Mouse (Mus musculus): ENCODE measurements around the gene Nup155. TPM values are rescaled to one million over a fixed set of nuclear protein-coding genes. Genes with fewer than 3 reads are reported as not detected.

Nup155 gene
- polyA plus RNA-seq, 1 experiment, result not detected

- TF ChIP-seq POLR2A (IDR thresholded peaks at IDR 0.05; ENCODE audit: insufficient read depth, low read depth, low read length), result peak; percentile 95
- no peak for TF ChIP-seq CTCF (IDR thresholded peaks at IDR 0.05; ENCODE audit: insufficient read depth, low read depth, low read length)
- 1% methylated on average over 47 of the region's 47 CpGs for WGBS
- Histone ChIP-seq H3K4me1 (ENCODE audit: control insufficient read depth, insufficient read depth, low read length) (peaks cover 3% of the 10 kb centered on the region; the same call in 1 of the 2 replicates), H3K4me3 (ENCODE audit: insufficient read depth, low read depth, low read length) (peak within 1 kb of the TSS; percentile 80), H3K27ac (ENCODE audit: insufficient read depth, low read depth, low read length) (peak within 1 kb of the TSS; percentile 79)
Observed at GRCm38 (mm10) chr15:8168591-8169265, 59.7 kb downstream of the Nup155 start, which contains the start of gene Cplane1. TSS of gene Cplane1 (plus strand) at chr15:8169106.

- Histone ChIP-seq H3K27ac (ENCODE audit: insufficient read depth, low read depth, low read length) (peak overlapping the region; percentile 79), H3K4me3 (ENCODE audit: insufficient read depth, low read depth, low read length) (peak overlapping the region; percentile 80), H3K4me1 (ENCODE audit: control insufficient read depth, insufficient read depth, low read length) (peaks cover 3% of the 10 kb centered on the region; the same call in 1 of the 2 replicates)
- 0% methylated on average over 25 of the region's 25 CpGs for WGBS
- TF ChIP-seq CTCF (IDR thresholded peaks at IDR 0.05; ENCODE audit: insufficient read depth, low read depth, low read length), result no peak
- no peak for TF ChIP-seq POLR2A (IDR thresholded peaks at IDR 0.05; ENCODE audit: insufficient read depth, low read depth, low read length)
Observed at GRCm38 (mm10) chr15:8169266-8169746, 60.2 kb downstream of the Nup155 start.

DNA sequence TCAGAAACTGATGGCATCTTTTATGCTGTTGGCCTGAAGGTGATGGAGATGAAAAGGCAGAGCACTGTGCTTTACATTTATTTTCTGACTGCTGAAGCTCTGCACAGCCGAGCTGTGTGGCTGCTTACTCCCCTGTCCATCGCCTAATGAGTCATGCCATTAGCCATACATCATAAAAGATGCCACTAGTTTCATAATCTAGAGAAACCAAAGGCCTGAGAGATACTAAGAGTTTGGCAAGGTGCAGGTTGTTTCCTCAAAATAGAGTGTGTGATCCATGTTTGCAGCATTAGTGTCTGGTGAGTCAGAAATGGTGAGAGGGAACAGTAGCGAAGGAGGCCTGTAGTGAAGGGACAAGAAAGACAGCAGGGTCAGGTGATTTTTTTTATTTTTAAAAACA, 80.5 kb downstream of the Nup155 start:
- Histone ChIP-seq H3K4me3 (ENCODE audit: insufficient read depth, low read depth, low read length) (no peak overlapping the region), H3K4me1 (ENCODE audit: control insufficient read depth, insufficient read depth, low read length) (no peaks in the 10 kb centered on the region), H3K27ac (ENCODE audit: insufficient read depth, low read depth, low read length) (no peak overlapping the region)
- TF ChIP-seq CTCF (IDR thresholded peaks at IDR 0.05; ENCODE audit: insufficient read depth, low read depth, low read length), result no peak
- no peak for TF ChIP-seq POLR2A (IDR thresholded peaks at IDR 0.05; ENCODE audit: insufficient read depth, low read depth, low read length)
- WGBS, result 93% methylated on average over 3 of the region's 3 CpGs

DNA sequence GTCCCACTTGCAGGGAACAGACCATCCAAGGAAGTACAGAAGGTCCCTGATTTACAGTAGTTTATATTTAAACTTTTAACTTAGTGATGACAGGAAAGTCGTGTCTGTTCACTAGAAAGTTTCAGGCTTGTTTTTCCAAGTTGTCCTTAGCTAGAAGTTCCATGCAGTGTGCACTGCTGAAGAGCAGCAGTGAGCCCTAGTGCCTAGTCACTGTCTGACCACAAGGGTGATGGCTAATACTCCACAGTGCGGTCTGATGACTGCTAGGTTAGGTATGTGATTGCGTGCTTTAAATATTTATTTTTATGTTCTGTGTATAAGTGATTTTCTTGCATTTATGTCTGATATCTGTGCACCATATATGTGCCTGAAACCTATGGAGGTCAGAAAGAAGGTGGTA, 81.4 kb downstream of the Nup155 start:
- no peak for TF ChIP-seq POLR2A (IDR thresholded peaks at IDR 0.05; ENCODE audit: insufficient read depth, low read depth, low read length)
- TF ChIP-seq CTCF (IDR thresholded peaks at IDR 0.05; ENCODE audit: insufficient read depth, low read depth, low read length), result no peak
- Histone ChIP-seq H3K27ac (ENCODE audit: insufficient read depth, low read depth, low read length) (no peak overlapping the region), H3K4me3 (ENCODE audit: insufficient read depth, low read depth, low read length) (no peak overlapping the region), H3K4me1 (ENCODE audit: control insufficient read depth, insufficient read depth, low read length) (no peaks in the 10 kb centered on the region)
- 94% methylated on average over 3 of the region's 3 CpGs for WGBS

DNA sequence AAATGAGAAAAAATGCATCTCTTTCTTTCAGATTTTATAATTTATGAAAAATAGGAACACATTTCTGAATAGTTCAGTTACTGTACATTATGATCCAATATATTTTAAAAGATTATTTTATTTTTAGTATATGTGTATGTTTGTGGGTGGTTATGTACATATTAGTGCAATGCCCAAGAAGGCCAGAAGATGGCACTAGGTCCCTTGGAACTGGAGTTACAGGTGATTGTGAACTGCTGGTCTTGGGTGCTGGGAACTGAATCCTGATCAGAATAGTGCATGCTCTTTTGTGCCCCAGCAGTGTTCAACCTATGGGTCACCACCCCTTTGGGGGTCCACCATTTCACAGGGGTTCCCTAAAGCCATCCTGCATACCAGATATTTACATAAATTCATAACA, 91.2 kb downstream of the Nup155 start:
- Histone ChIP-seq H3K4me1 (ENCODE audit: control insufficient read depth, insufficient read depth, low read length) (no peaks in the 10 kb centered on the region), H3K27ac (ENCODE audit: insufficient read depth, low read depth, low read length) (no peak overlapping the region), H3K4me3 (ENCODE audit: insufficient read depth, low read depth, low read length) (no peak overlapping the region)
- TF ChIP-seq POLR2A (IDR thresholded peaks at IDR 0.05; ENCODE audit: insufficient read depth, low read depth, low read length) (no peak), CTCF (IDR thresholded peaks at IDR 0.05; ENCODE audit: insufficient read depth, low read depth, low read length) (no peak)

DNA sequence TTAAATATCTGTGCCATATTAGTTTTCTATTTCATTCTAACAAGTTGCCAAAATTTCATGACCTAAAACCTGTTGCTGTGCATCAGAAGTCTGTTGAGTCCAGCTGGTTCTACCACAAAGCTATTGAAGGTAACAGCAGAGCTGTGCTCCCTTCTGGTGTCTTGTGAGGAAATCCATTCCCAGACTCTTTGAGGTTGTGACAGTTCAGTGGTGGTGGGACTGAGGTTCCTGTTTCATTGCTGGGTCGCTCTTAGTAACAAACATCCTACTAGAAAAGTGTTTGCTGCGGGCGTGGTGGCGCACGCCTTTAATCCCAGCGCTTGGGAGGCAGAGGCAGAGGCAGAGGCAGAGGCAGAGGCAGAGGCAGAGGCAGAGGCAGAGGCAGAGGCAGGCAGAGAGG, 99.3 kb downstream of the Nup155 start:
- WGBS, result 91% methylated on average over 6 of the region's 6 CpGs
- H3K4me3 ChIP-seq (ENCODE audit: insufficient read depth, low read depth, low read length), result no peak overlapping the region
- H3K4me1 ChIP-seq (ENCODE audit: control insufficient read depth, insufficient read depth, low read length), result no peaks in the 10 kb centered on the region
- H3K27ac ChIP-seq (ENCODE audit: insufficient read depth, low read depth, low read length), result no peak overlapping the region
- TF ChIP-seq CTCF (IDR thresholded peaks at IDR 0.05; ENCODE audit: insufficient read depth, low read depth, low read length), result no peak
- TF ChIP-seq POLR2A (IDR thresholded peaks at IDR 0.05; ENCODE audit: insufficient read depth, low read depth, low read length), result no peak

Other genes starting within 250 kb of the Nup155 start
- not detected in 2 replicates for gene Wdr70, start 10.1 kb upstream of the Nup155 start, polyA plus RNA-seq (2012; ENCODE audit: insufficient read depth, insufficient read length, low replicate concordance, missing spikeins)
- gene Cplane1, start 59.8 kb downstream of the Nup155 start, polyA plus RNA-seq (2012; ENCODE audit: insufficient read depth, insufficient read length, low replicate concordance, missing spikeins), result not detected in 2 replicates